Mouse (Mus musculus) small intestine, adult 2 months (tissue): Measurements from ENCODE around the gene Abhd14a.
A peak's percentile ranks its signal among the peaks of the same experiment; 100 is the strongest.

ENCODE experiments used
- CTCF ChIP-seq: fragments of 200-500 bp; IDR thresholded peaks from 2 replicates; pipeline ENCODE4 v1.5.1; 2012; ENCODE audit warnings: low read depth, mild to moderate bottlenecking, control low read depth, inconsistent platforms, low read length, moderate library complexity, mixed read lengths; ENCODE audit not compliant: insufficient replicate concordance, insufficient read length; ENCODE audit errors: extremely low read depth
- POLR2A ChIP-seq: fragments of 200-500 bp; IDR thresholded peaks from 2 replicates; pipeline ENCODE4 v1.6.1; 2012; ENCODE audit warnings: low read depth, mild to moderate bottlenecking, control low read depth, inconsistent platforms, low read length, moderate library complexity

DNA sequence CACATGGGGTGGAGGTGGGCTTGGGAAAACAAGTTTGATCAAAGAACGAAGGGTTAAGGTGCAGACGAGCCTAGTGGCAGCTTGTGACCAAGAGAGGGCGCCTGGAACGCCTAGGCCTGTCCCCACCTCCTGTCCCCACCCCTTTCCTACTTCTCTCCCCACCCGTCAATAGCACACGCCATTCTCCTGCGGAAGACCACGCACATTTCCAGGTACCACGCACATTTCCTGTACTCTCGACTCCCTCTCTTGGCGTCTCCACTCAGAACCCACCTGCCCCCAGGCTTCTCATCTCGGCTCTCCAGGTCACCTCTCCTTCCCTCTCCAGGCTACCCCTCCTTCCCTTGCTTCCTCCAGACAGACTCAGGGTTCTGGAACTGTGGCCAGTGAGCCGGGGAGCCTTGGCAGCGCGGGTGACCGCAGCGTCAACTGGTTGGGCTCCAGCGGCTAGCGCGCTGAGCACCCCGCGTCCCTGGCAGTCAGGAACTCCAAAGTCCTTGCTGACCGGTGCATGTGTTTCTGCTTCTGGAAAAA is 1.1 kb upstream of the Abhd14a start:
- TF ChIP-seq CTCF (peak; percentile 84), POLR2A (peak; percentile 24; the same call in 1 of the 2 replicates)
